Mouse (Mus musculus) forebrain, embryonic 15.5 days (tissue): ENCODE results near the gene Wnt10b. TPM values are rescaled to one million over a fixed set of nuclear protein-coding genes. Genes with fewer than 3 reads are reported as not detected.
A peak's percentile ranks its signal among the peaks of the same experiment; 100 is the strongest.

Experiments
- ATAC-seq: fragments of 200-750 bp; cut with Nextera tagmentation; replicated peaks from 2 replicates; pipeline ENCODE4 v1.8.0; 2017; ENCODE audit warnings: mild to moderate bottlenecking, moderate TSS enrichment, moderate library complexity
- H3K27ac ChIP-seq: fragments of 300-500 bp; sonication (generic); replicated peaks from 2 replicates; pipeline ENCODE4 v1.5.1; 2015; ENCODE audit warnings: mild to moderate bottlenecking, inconsistent platforms
- H3K27me3 ChIP-seq: fragments of 300-500 bp; sonication (generic); 2 replicates; pipeline ENCODE4 v1.6.1; 2015; ENCODE audit warnings: inconsistent platforms
- H3K36me3 ChIP-seq: fragments of 300-500 bp; sonication (generic); 2 replicates; pipeline ENCODE4 v1.6.1; 2015; ENCODE audit warnings: mild to moderate bottlenecking, inconsistent platforms
- H3K4me1 ChIP-seq: fragments of 300-500 bp; sonication (generic); 2 replicates; pipeline ENCODE4 v1.6.1; 2015; ENCODE audit warnings: inconsistent platforms
- H3K4me2 ChIP-seq: fragments of 300-500 bp; sonication (generic); replicated peaks from 2 replicates; pipeline ENCODE4 v1.6.1; 2015; ENCODE audit warnings: mild to moderate bottlenecking, inconsistent platforms
- H3K4me3 ChIP-seq: fragments of 300-500 bp; sonication (generic); 2 replicates; pipeline ENCODE4 v1.5.1; 2015; ENCODE audit warnings: mild to moderate bottlenecking, inconsistent platforms
- H3K9ac ChIP-seq: fragments of 300-500 bp; sonication (generic); replicated peaks from 2 replicates; pipeline ENCODE4 v1.6.1; 2015; ENCODE audit warnings: mild to moderate bottlenecking, inconsistent platforms
- H3K9me3 ChIP-seq: fragments of 300-500 bp; sonication (generic); 2 replicates; pipeline ENCODE4 v1.6.1; 2016; ENCODE audit warnings: inconsistent platforms
- whole genome bisulfite sequencing: fragments of 180-500 bp; shearing (Covaris S2); methylation state at CpG from one replicate; pipeline ENCODE4 v1.1.7; 2015; ENCODE audit warnings: mixed read lengths; 5-methylcytosine and 5-hydroxymethylcytosine counted together
- polyA plus RNA-seq: library from polyadenylated mRNA; unstranded; fragments of >200 nt; fragmentation: Nextera tagmentation; extraction: Ambion mirVana; gene quantifications from 2 replicates; pipeline ENCODE4 v1.2.1, GENCODE M21; 2015

Wnt10b gene
- polyA plus RNA-seq, 1 experiment from 2014 or later = not detected

DNA sequence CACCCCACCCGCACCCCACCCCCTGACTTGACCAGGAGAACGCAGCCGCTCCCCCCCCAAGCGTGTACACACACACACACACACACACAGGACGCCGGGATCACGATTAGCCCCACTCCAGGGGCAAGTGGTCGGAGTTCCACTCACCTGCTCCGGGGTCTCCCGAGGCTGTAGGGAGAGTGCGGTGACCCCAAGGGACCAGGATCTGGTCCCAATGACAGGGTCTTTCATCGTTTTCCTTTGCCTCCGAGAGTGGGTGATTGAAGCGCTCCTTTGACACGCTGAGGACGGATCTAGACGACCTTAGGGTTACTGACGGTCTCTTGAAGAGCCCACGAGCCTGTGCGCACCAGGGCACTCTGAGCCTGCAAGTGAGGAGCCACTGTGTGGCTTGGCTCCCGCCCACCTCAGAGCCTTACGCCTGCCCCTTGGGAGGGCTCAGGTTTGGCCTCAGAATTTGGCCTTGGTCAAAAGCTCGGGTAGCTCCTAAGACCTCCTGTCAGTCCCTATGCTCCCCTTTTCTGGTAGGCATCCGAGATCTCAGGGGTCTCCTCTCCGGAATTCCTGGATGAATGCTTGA, 331 bp upstream of the Wnt10b start:
- peak overlapping the region; percentile 13 for H3K4me3 ChIP-seq
- no peaks in the 10 kb centered on the region for H3K9me3 ChIP-seq
- H3K4me2 ChIP-seq = peak overlapping the region; percentile 26
- no peaks in the 10 kb centered on the region for H3K36me3 ChIP-seq
- peaks cover 91% of the 10 kb centered on the region for H3K27me3 ChIP-seq
- 1% methylated on average over 25 of the region's 25 CpGs for WGBS
- no peak overlapping the region for H3K27ac ChIP-seq
- no peak overlapping the region for H3K9ac ChIP-seq
- ATAC-seq = no peak
- H3K4me1 ChIP-seq = peaks cover 20% of the 10 kb centered on the region

DNA sequence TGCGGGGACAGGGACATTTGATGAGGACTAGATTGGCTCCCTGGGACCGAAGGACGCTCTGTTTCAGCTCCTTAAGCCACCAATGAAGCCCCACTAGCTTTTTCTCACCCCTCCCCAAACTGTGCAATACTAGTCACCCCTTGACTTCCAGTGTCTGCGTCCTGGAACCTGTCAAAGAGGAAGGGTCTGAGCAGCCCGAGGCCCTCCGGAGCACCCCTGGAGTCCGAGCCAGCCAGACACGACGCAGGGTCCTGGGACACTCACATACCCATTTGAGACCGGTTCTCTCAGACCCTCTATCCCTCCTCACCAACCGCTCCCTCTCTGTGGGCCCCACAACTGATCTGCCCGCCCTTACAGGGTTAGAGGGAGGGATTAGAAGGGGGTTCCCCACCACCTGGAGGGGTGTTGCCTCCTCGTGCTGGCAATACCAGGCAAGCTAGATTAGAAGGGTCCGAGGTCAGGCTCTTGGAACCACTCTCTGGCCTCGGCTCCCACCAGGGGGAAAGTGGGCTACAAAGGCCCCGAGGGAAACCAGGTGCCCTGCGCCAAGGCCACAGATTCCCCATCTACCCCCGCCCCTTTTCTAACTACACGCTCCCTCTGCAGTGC, 839 bp downstream of the Wnt10b start:
- Histone ChIP-seq H3K27me3 (peaks cover 98% of the 10 kb centered on the region), H3K9ac (no peak overlapping the region), H3K27ac (no peak overlapping the region), H3K36me3 (no peaks in the 10 kb centered on the region), H3K4me2 (0 out of 2 replicates have a peak overlapping the region, but pooled peaks have one; percentile 32), H3K4me1 (peaks cover 28% of the 10 kb centered on the region), H3K9me3 (no peaks in the 10 kb centered on the region), H3K4me3 (peak overlapping the region; percentile 24; the same call in 1 of the 2 replicates)
- WGBS = under 1% methylated on average over 19 of the region's 19 CpGs
- ATAC-seq = no peak

DNA sequence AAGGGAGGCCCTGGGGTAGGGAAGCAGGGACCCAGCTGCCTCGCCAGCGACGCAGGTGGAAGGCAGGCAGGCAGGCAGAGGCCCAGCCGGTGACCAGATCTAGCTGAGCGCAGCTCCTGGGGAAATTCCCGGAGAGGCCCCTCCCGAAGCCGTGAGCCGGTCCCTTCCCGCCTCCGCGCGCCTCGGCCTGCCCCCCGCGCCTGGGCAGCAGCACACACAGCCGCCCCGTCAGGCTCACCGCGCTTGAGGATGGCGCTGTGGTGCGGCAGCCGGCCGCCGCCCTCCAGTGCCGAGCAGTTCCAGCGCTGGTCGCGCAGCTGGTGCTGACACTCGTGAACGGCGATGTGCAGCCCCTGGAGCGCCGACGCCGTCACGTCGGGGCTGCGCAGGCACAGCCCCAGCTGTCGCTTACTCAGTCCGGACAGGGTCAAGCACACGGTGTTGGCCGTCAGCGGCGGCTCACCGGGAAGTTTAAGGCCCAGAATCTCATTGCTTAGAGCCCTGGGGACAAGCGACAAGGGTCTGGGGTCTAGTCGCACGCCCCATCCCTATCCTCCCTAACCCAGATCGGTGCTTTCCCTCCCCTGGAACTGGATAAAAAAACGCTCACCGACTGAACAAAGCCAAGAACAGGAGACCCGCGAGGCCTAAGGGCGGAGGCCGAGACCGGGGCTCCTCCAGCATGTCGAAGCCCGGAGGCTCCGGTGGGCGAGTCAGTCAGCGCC, 1.5 kb downstream of the Wnt10b start:
- 0 out of 2 replicates have a peak overlapping the region, but pooled peaks have one; percentile 25 for H3K9ac ChIP-seq
- peak overlapping the region; percentile 32 for H3K4me2 ChIP-seq

DNA sequence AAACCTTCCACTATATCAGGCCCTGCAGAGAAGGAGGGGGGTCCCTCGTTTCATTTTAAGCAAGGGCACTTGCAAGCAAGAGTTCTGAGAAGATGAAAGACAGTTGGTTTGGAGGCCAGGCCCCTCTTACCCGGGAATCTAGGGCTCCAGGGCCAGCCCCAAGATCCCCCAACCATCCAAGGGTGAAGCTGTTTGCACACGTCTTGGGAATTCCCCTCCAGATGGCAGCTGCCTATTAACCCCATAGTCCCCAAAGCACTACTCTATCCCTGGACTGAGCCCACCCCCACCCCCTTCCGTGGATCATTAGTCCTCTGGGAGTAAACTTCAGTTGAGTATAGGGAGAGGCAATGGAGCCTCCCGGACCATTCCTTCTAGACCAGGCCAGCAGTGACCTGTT, 2.4 kb downstream of the Wnt10b start:
- WGBS = 4% methylated on average over 5 of the region's 5 CpGs
- ATAC-seq = no peak

More for the DNA sequence above, 1.5 kb downstream of the Wnt10b start:
- H3K9me3 ChIP-seq = no peaks in the 10 kb centered on the region
- no peak overlapping the region for H3K27ac ChIP-seq
- no peaks in the 10 kb centered on the region for H3K36me3 ChIP-seq
- no peak; the same call in 1 of the 2 replicates for ATAC-seq
- H3K27me3 ChIP-seq = peaks cover 98% of the 10 kb centered on the region
- H3K4me1 ChIP-seq = peaks cover 28% of the 10 kb centered on the region
- WGBS = 2% methylated on average over 61 of the region's 62 CpGs
- peak overlapping the region; percentile 24 for H3K4me3 ChIP-seq

DNA sequence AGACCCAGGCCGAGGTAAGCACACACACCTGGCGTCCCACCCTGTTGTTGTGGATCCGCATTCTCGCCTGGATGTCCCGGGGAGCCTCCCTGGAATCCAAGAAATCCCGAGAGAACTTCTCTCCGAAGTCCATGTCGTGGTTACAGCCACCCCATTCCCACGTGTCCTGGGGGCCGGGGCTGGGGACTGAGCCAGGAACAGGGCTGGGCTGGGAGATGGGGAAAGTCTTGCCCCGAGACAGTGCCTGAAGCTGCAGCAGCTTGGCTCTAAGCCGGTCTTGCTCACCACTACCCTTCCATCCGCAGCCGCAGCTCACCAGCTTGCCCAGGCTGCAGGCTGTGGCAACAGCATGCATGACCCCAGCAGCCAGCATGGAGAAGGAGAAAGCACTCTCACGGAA, 3.9 kb downstream of the Wnt10b start:
- Histone ChIP-seq H3K4me2 (no peak overlapping the region), H3K9me3 (no peaks in the 10 kb centered on the region), H3K27ac (no peak overlapping the region), H3K27me3 (peaks cover 90% of the 10 kb centered on the region), H3K9ac (no peak overlapping the region), H3K4me3 (no peak overlapping the region), H3K4me1 (peaks cover 28% of the 10 kb centered on the region), H3K36me3 (no peaks in the 10 kb centered on the region)
- WGBS = 7% methylated on average over 15 of the region's 15 CpGs
- ATAC-seq = no peak

More for the DNA sequence above, 2.4 kb downstream of the Wnt10b start:
- H3K27me3 ChIP-seq = peaks cover 96% of the 10 kb centered on the region
- peaks cover 28% of the 10 kb centered on the region for H3K4me1 ChIP-seq
- no peak overlapping the region for H3K4me2 ChIP-seq
- H3K9ac ChIP-seq = no peak overlapping the region
- H3K36me3 ChIP-seq = no peaks in the 10 kb centered on the region
- H3K9me3 ChIP-seq = no peaks in the 10 kb centered on the region
- H3K4me3 ChIP-seq = no peak overlapping the region
- no peak overlapping the region for H3K27ac ChIP-seq

DNA sequence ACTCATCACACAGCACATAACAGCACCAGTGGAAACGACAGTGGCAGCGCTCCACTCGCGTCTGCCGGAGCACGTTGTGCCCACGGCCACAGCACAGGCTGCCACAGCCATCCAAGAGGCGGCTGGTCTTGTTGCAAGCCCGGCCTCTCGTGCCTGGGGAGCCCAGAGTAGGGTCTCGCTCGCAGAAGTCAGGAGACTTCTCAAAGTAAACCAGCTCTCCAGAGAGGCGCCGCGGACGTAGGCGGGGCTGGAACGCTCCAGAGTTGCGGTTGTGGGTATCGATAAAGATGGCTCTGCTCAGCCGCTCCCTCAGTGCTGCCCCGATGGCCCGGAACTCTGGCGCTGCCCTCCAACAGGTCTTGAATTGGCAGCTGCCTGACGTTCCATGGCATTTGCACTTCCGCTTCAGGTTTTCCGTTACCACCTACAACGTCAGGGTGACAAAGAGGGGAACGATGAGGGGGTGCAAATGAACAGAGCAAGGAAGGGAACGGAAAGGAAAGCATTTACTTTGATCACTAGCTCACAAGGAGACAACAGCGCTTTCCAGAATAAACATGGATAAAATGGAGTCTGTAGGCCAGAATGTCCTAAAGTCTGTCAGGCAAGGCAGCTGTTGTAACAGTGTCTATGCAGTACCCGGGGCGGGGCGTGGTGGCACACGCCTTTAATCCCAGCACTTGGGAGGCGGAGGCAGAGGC, 5.3 kb downstream of the Wnt10b start:
- no peak overlapping the region for H3K27ac ChIP-seq
- no peaks in the 10 kb centered on the region for H3K36me3 ChIP-seq
- ATAC-seq = no peak
- H3K9me3 ChIP-seq = no peaks in the 10 kb centered on the region
- H3K9ac ChIP-seq = no peak overlapping the region
- H3K4me3 ChIP-seq = peak overlapping the region; percentile 23
- H3K4me2 ChIP-seq = peak overlapping the region; percentile 38
- H3K27me3 ChIP-seq = peaks cover 79% of the 10 kb centered on the region
- WGBS = 3% methylated on average over 36 of the region's 36 CpGs
- peaks cover 23% of the 10 kb centered on the region for H3K4me1 ChIP-seq

DNA sequence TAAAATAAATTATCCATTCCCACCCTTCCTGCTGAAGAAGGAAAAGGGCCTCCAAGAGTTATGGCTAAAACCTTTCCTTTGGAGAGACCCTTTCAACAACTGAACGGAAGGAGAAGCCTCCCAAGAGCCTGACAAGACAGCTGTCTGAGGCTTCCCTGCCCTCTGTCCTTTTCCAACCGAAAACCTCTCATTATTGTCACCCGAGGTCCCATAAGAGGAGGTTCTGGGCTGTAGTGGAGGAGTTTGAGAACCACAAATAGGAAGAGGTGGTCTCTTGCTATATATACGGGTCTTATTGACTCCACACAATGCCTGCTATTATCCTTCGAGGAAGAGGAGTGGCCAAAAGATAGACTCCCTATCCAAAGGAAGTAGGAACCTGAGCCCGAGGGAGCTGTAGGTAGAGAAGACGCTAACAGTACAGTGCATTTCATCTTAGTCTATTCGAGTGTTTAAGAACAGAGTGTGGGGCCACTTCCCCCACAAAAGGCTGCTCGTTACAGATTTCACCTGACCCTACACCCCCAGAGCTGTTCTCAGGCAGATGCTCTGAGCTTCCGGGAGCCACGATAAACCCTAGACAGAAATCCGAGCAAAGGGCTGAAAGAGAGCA, 6.0 kb downstream of the Wnt10b start:
- Histone ChIP-seq H3K9ac (no peak overlapping the region), H3K4me1 (peaks cover 18% of the 10 kb centered on the region), H3K4me2 (peak overlapping the region; percentile 38), H3K4me3 (peak overlapping the region; percentile 23; the same call in 1 of the 2 replicates), H3K27me3 (peaks cover 72% of the 10 kb centered on the region), H3K36me3 (no peaks in the 10 kb centered on the region), H3K9me3 (no peaks in the 10 kb centered on the region), H3K27ac (no peak overlapping the region)
- 5% methylated on average over 12 of the region's 12 CpGs for WGBS
- no peak for ATAC-seq

DNA sequence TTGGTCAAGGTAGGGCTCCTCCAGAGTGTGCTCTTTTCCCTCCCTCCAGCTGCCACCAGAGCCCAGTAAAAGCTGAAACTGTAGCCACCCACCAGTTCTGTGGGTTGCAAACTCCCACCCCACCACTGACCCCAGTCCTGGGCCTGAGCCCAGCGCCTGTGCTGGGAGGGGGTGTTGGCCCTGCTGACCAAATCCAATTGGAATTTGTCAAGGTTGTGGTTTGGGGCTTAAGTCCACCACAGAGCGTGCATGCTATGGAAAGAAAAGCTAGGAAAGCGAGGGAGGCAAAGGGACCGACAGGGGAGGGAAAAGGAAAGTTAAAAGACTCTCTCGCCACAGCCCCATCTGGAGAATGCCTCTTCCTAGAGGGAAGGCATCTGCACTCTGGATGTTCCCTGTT, 9.7 kb downstream of the Wnt10b start:
- Histone ChIP-seq H3K27me3 (peaks cover 39% of the 10 kb centered on the region), H3K4me1 (peaks cover 16% of the 10 kb centered on the region), H3K27ac (no peak overlapping the region), H3K4me3 (no peak overlapping the region), H3K9me3 (no peaks in the 10 kb centered on the region), H3K4me2 (no peak overlapping the region), H3K9ac (no peak overlapping the region), H3K36me3 (no peaks in the 10 kb centered on the region)
- ATAC-seq = no peak
- WGBS = 28% methylated on average over 5 of the region's 5 CpGs

DNA sequence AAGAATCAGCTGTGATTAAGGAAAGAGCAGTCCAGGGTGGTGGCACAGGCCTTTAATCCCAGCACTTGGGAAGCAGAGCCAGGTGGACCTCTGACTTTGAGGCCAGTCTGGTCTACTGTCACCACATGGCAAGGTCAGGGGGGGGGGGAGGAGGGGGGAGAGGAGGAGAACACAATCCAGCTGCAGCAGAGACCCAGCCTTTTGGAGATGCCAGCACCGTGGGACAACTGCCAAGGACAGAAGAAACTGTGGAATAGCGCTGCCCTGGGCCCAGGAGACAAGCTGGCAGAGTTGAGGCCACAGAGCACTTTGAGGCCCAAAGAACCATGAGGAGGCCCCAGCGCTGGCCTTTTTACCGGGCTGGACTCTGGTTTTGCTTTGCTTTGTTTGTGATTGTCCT, 12.0 kb downstream of the Wnt10b start:
- no peak overlapping the region for H3K4me3 ChIP-seq
- H3K9me3 ChIP-seq = no peaks in the 10 kb centered on the region
- WGBS = 55% methylated on average over 4 of the region's 4 CpGs
- ATAC-seq = no peak
- no peak overlapping the region for H3K9ac ChIP-seq
- H3K4me1 ChIP-seq = peaks cover 21% of the 10 kb centered on the region
- peaks cover 18% of the 10 kb centered on the region for H3K27me3 ChIP-seq
- no peak overlapping the region for H3K4me2 ChIP-seq
- H3K36me3 ChIP-seq = no peaks in the 10 kb centered on the region
- H3K27ac ChIP-seq = no peak overlapping the region

DNA sequence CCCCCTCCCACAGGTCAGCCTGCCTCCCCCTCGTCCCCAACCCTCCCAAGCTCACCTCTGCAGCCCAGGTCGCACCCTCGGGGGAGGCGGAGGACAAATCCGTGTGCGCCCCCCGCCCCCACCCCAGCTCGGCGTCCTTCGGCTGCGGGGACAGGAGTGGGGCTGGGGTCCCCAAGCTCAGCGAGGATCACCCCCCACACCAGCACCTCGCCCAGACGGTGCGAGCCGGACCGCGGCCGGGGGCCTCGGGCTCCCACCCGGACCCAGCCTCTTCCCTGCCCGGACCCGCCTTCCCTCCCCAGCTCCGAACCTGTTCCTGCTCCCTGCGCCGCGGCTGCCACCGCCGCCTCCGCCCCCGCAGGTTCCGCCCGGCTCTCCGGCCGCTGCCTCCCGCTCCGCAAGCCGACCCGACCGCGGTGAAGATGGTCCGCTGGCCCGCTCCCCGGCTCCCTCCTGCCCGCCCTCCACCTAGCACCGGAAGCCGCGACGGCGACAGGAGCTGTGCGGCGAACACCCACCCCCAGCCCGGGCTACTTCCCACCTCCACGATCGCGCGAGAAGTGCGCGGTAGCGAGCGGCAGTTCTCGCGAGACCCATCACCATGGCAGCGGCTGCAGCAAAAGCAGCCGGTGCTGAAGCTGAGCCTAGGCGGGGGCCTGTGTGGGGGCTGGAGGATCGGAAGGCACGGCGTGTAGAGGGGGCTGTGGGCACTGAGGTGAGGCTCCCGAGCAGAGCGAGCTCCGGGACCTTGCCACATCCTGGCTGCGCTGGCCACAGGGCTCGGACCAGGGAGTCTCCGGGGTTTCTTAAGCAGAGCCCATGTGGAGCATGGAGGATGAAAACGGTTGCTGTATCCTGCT, 15.1 kb downstream of the Wnt10b start, which contains the start of gene Arf3:
Arf3 (minus strand) TSS at position 545 of the 860 bp plus-strand sequence.
- Histone ChIP-seq H3K36me3 (peaks cover 17% of the 10 kb centered on the region; the same call in 1 of the 2 replicates), H3K4me3 (peak within 1 kb of the TSS; percentile 86), H3K27me3 (peaks cover 4% of the 10 kb centered on the region; the same call in 1 of the 2 replicates), H3K9ac (peak within 1 kb of the TSS; percentile 92), H3K9me3 (no peaks in the 10 kb centered on the region), H3K27ac (peak within 1 kb of the TSS; percentile 93), H3K4me1 (peaks cover 26% of the 10 kb centered on the region), H3K4me2 (peak within 1 kb of the TSS; percentile 72)
- peak; percentile 96 for ATAC-seq
- under 1% methylated on average over 74 of the region's 76 CpGs for whole genome bisulfite sequencing

DNA sequence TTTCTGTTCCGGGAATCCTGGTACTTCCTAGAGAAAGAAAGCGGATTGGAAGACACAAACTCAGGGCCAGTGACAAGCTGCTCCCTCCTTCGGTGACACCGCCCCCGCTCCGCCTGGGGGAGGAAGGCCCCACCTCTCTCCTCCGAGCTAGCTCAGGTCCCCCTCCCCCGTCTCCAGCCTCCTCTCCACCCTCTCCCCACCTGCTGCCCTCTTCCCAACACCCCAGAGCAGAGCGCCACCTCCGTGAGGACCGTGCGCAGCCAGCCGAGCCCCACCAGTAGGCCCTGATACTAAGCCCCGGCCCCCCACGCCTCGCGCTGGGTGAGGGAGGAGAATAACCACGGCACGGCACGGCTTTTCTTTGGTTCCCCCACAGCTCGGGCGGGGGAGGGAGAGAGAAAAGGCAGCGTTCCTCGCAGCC, 15.7 kb downstream of the Wnt10b start:
- peak overlapping the region; percentile 93 for H3K27ac ChIP-seq
- H3K27me3 ChIP-seq = peaks cover 4% of the 10 kb centered on the region; the same call in 1 of the 2 replicates
- peak overlapping the region; percentile 72 for H3K4me2 ChIP-seq
- ATAC-seq = peak; percentile 66
- peak overlapping the region; percentile 92 for H3K9ac ChIP-seq
- H3K4me3 ChIP-seq = peak overlapping the region; percentile 86
- peaks cover 17% of the 10 kb centered on the region; the same call in 1 of the 2 replicates for H3K36me3 ChIP-seq
- H3K9me3 ChIP-seq = no peaks in the 10 kb centered on the region
- peaks cover 26% of the 10 kb centered on the region for H3K4me1 ChIP-seq
- WGBS = 0% methylated on average over 19 of the region's 24 CpGs
